Mouse (Mus musculus) limb, embryonic 12.5 days (tissue): ENCODE measurements around the gene Cct7. TPM values are rescaled to one million over a fixed set of nuclear protein-coding genes. Genes with fewer than 3 reads are reported as not detected.

Source experiments
- ATAC-seq: fragments of 200-750 bp; cut with Nextera tagmentation; 2 replicates; pipeline ENCODE4 v1.8.0; 2017; ENCODE audit warnings: low read depth, moderate TSS enrichment; ENCODE audit not compliant: insufficient number of reproducible peaks, insufficient read depth, low FRiP score, low TSS enrichment
- H3K27ac ChIP-seq: fragments of 300-500 bp; sonication (generic); 2 replicates; pipeline ENCODE4 v1.5.1; 2016; ENCODE audit warnings: mild to moderate bottlenecking, moderate library complexity
- H3K27me3 ChIP-seq: fragments of 300-500 bp; sonication (generic); 2 replicates; pipeline ENCODE4 v1.6.1; 2016; ENCODE audit warnings: mild to moderate bottlenecking, moderate library complexity
- H3K36me3 ChIP-seq: fragments of 300-500 bp; sonication (generic); 2 replicates; pipeline ENCODE4 v1.6.1; 2016; ENCODE audit warnings: mild to moderate bottlenecking, moderate library complexity
- H3K4me1 ChIP-seq: fragments of 300-500 bp; sonication (generic); replicated peaks from 2 replicates; pipeline ENCODE4 v1.6.1; 2016
- H3K4me2 ChIP-seq: fragments of 300-500 bp; sonication (generic); 2 replicates; pipeline ENCODE4 v1.6.1; 2016; ENCODE audit warnings: mild to moderate bottlenecking, moderate library complexity
- H3K4me3 ChIP-seq: fragments of 300-500 bp; sonication (generic); replicated peaks from 2 replicates; pipeline ENCODE4 v1.5.1; 2016; ENCODE audit warnings: mild to moderate bottlenecking
- H3K9ac ChIP-seq: fragments of 300-500 bp; sonication (generic); replicated peaks from 2 replicates; pipeline ENCODE4 v1.6.1; 2016; ENCODE audit warnings: mild to moderate bottlenecking, moderate library complexity
- H3K9me3 ChIP-seq: fragments of 300-500 bp; sonication (generic); 2 replicates; pipeline ENCODE4 v1.6.1; 2016; ENCODE audit warnings: mild to moderate bottlenecking, moderate library complexity
- WGBS: fragments of 180-500 bp; shearing (Covaris S2); methylation state at CpG from one replicate; pipeline ENCODE4 v1.1.7; 2016; 5-methylcytosine and 5-hydroxymethylcytosine counted together
- polyA plus RNA-seq: library from polyadenylated mRNA; unstranded; fragments of >200 nt; fragmentation: Nextera tagmentation; extraction: Ambion mirVana; gene quantifications from 2 replicates; pipeline ENCODE4 v1.2.1, GENCODE M21; 2016

The Cct7 gene
- polyA plus RNA-seq, 1 experiment from 2014 or later, result 557 TPM

GRCm38 (mm10) chr6:85452816-85453215, 1.5 kb downstream of the Cct7 start:
- Histone ChIP-seq H3K9me3 (no peaks in the 10 kb centered on the region), H3K27ac (peak overlapping the region; percentile 92), H3K4me2 (peak overlapping the region; percentile 94), H3K36me3 (peaks cover 19% of the 10 kb centered on the region; the same call in 1 of the 2 replicates), H3K9ac (peak overlapping the region; percentile 88), H3K27me3 (no peaks in the 10 kb centered on the region), H3K4me3 (peak overlapping the region; percentile 76), H3K4me1 (peaks cover 26% of the 10 kb centered on the region)
- 9% methylated on average over 7 of the region's 7 CpGs for WGBS
- no peak for ATAC-seq

- no peak overlapping the region for H3K9ac ChIP-seq
- 89% methylated on average over 2 of the region's 2 CpGs for WGBS
- no peak overlapping the region for H3K4me2 ChIP-seq
- no peak overlapping the region for H3K4me3 ChIP-seq
- no peak for ATAC-seq
- H3K9me3 ChIP-seq, result no peaks in the 10 kb centered on the region
- no peaks in the 10 kb centered on the region for H3K27me3 ChIP-seq
- H3K36me3 ChIP-seq, result peaks cover 78% of the 10 kb centered on the region
- peaks cover 5% of the 10 kb centered on the region for H3K4me1 ChIP-seq
- no peak overlapping the region for H3K27ac ChIP-seq
Observed at GRCm38 (mm10) chr6:85459621-85460020, 8.3 kb downstream of the Cct7 start.

GRCm38 (mm10) chr6:85465381-85465780, 14.1 kb downstream of the Cct7 start:
- H3K9me3 ChIP-seq, result no peaks in the 10 kb centered on the region
- H3K4me3 ChIP-seq, result no peak overlapping the region
- ATAC-seq, result no peak
- H3K27me3 ChIP-seq, result no peaks in the 10 kb centered on the region
- H3K4me1 ChIP-seq, result no peaks in the 10 kb centered on the region
- no peak overlapping the region for H3K27ac ChIP-seq
- H3K4me2 ChIP-seq, result no peak overlapping the region
- no peak overlapping the region for H3K9ac ChIP-seq
- H3K36me3 ChIP-seq, result peaks cover 96% of the 10 kb centered on the region

GRCm38 (mm10) chr6:85469660-85470430, 18.5 kb downstream of the Cct7 start:
- Histone ChIP-seq H3K9ac (0 out of 2 replicates have a peak overlapping the region, but pooled peaks have one; percentile 34), H3K4me1 (no peaks in the 10 kb centered on the region; the same call in 1 of the 2 replicates), H3K27me3 (peaks cover 8% of the 10 kb centered on the region; the same call in 1 of the 2 replicates), H3K27ac (0 out of 2 replicates have a peak overlapping the region, but pooled peaks have one; percentile 17), H3K36me3 (peaks cover 55% of the 10 kb centered on the region), H3K9me3 (no peaks in the 10 kb centered on the region), H3K4me2 (no peak overlapping the region), H3K4me3 (no peak overlapping the region)
- WGBS, result 74% methylated on average over 5 of the region's 5 CpGs
- ATAC-seq, result no peak

- Histone ChIP-seq H3K4me1 (no peaks in the 10 kb centered on the region; the same call in 1 of the 2 replicates), H3K27me3 (peaks cover 8% of the 10 kb centered on the region; the same call in 1 of the 2 replicates), H3K36me3 (peaks cover 36% of the 10 kb centered on the region), H3K4me3 (no peak overlapping the region), H3K4me2 (no peak overlapping the region), H3K9me3 (no peaks in the 10 kb centered on the region), H3K27ac (no peak overlapping the region), H3K9ac (no peak overlapping the region)
- 59% methylated on average over 8 of the region's 8 CpGs for WGBS
- ATAC-seq, result no peak
Observed at GRCm38 (mm10) chr6:85471962-85472361, 20.6 kb downstream of the Cct7 start.

DNA sequence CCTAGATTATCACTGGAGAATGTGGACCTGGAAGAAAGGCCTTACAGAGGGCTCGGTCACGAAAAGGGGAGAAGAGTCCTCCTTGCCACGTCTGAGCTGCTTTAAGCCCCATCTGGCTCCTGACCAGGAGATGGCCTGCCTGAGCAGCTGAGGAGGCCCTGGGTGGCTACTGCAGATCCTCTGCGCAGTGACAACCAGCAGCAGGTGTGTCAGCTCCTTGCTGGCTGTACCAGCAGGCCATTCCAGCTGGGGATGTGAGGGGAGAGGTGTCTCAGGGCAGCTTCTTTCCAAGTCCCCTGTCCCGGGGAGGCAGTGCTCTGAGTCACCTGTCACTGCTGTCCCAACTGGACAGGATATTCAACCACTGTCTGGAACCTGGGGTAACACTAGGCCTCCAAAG, 21.2 kb downstream of the Cct7 start:
- Histone ChIP-seq H3K27me3 (peaks cover 11% of the 10 kb centered on the region), H3K9ac (no peak overlapping the region), H3K27ac (no peak overlapping the region), H3K36me3 (peaks cover 30% of the 10 kb centered on the region), H3K9me3 (no peaks in the 10 kb centered on the region), H3K4me3 (no peak overlapping the region), H3K4me2 (no peak overlapping the region), H3K4me1 (peaks cover 3% of the 10 kb centered on the region)
- 54% methylated on average over 5 of the region's 5 CpGs for WGBS
- no peak for ATAC-seq

DNA sequence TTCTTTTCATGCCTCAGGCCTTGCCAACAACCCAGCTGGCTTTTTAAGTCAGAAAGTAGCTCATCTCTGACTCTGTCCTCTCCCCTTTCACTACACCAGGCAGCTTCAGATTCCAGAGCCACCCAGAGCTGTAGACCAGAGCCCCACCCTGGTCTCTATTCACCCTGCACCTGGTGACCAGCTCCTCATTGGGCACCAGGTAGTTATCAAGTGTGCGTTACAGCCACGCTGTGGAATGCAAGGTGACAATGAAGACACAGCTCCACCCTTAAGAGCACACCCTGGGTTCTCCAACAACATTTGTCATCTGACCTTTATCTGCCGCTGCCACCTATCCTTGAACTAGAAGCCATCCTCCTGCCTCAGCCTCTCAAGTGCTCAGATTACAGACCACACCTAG, 24.3 kb downstream of the Cct7 start:
- H3K36me3 ChIP-seq, result peaks cover 5% of the 10 kb centered on the region; the same call in 1 of the 2 replicates
- ATAC-seq, result no peak
- no peak overlapping the region for H3K4me3 ChIP-seq
- 94% methylated on average over 3 of the region's 3 CpGs for WGBS
- no peak overlapping the region for H3K27ac ChIP-seq
- peaks cover 41% of the 10 kb centered on the region for H3K27me3 ChIP-seq
- no peak overlapping the region for H3K4me2 ChIP-seq
- no peak overlapping the region for H3K9ac ChIP-seq
- H3K4me1 ChIP-seq, result peaks cover 4% of the 10 kb centered on the region
- H3K9me3 ChIP-seq, result no peaks in the 10 kb centered on the region

- Histone ChIP-seq H3K9me3 (no peaks in the 10 kb centered on the region), H3K4me3 (no peak overlapping the region), H3K36me3 (peaks cover 5% of the 10 kb centered on the region; the same call in 1 of the 2 replicates), H3K4me1 (peaks cover 4% of the 10 kb centered on the region), H3K9ac (no peak overlapping the region), H3K4me2 (no peak overlapping the region), H3K27ac (peak overlapping the region; percentile 23; the same call in 1 of the 2 replicates), H3K27me3 (peaks cover 59% of the 10 kb centered on the region)
- ATAC-seq, result peak; percentile 73; the same call in 1 of the 2 replicates
- WGBS, result 32% methylated on average over 10 of the region's 10 CpGs
Observed at GRCm38 (mm10) chr6:85477366-85477917, 26.1 kb downstream of the Cct7 start.

DNA sequence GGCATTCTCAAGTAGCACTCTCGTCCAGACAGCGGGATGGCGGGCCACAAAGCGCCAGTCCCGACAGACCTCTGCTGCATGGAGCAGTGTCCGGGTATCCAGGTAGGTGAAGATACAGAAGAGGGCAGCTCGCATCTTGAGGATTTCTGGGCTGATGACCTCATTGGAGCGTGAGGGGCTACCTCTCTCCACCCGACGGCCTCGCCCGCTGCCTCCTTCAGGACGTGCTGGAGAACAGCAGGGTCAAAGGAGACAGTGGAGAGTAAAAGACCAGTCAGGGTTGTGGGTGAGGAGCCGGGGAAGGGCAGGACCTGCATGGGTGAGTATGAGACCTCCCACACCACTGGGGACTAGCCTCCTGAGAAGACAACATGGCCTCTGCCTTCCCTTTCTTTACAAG, 27.1 kb downstream of the Cct7 start:
- Histone ChIP-seq H3K9me3 (no peaks in the 10 kb centered on the region), H3K27ac (no peak overlapping the region), H3K36me3 (0 out of 2 replicates have a peak, but pooled peaks cover 5% of the 10 kb centered on the region), H3K9ac (no peak overlapping the region), H3K27me3 (peaks cover 61% of the 10 kb centered on the region), H3K4me2 (no peak overlapping the region), H3K4me3 (no peak overlapping the region), H3K4me1 (peaks cover 4% of the 10 kb centered on the region)
- 46% methylated on average over 14 of the region's 14 CpGs for WGBS
- no peak for ATAC-seq

- H3K4me3 ChIP-seq, result no peak overlapping the region
- H3K9ac ChIP-seq, result no peak overlapping the region
- H3K36me3 ChIP-seq, result 0 out of 2 replicates have a peak, but pooled peaks cover 1% of the 10 kb centered on the region
- H3K4me2 ChIP-seq, result no peak overlapping the region
- peaks cover 18% of the 10 kb centered on the region for H3K4me1 ChIP-seq
- 82% methylated on average over 5 of the region's 5 CpGs for WGBS
- ATAC-seq, result no peak
- no peak overlapping the region for H3K27ac ChIP-seq
- H3K9me3 ChIP-seq, result no peaks in the 10 kb centered on the region
- H3K27me3 ChIP-seq, result peaks cover 77% of the 10 kb centered on the region
Observed at GRCm38 (mm10) chr6:85479979-85480378, 28.7 kb downstream of the Cct7 start.

- Histone ChIP-seq H3K4me3 (no peak overlapping the region), H3K27me3 (peaks cover 84% of the 10 kb centered on the region), H3K9me3 (no peaks in the 10 kb centered on the region), H3K4me2 (no peak overlapping the region), H3K27ac (no peak overlapping the region), H3K36me3 (no peaks in the 10 kb centered on the region), H3K4me1 (peaks cover 18% of the 10 kb centered on the region), H3K9ac (no peak overlapping the region)
- 65% methylated on average over 16 of the region's 16 CpGs for WGBS
- no peak for ATAC-seq
Observed at GRCm38 (mm10) chr6:85480685-85481084, 29.4 kb downstream of the Cct7 start.
